Mouse (Mus musculus): Measurements from ENCODE around the gene Eif4g1. TPM values are rescaled to one million over a fixed set of nuclear protein-coding genes. Genes with fewer than 3 reads are reported as not detected.

The Eif4g1 gene
- total RNA-seq (2023; ENCODE audit: inconsistent age), result 314 to 343 TPM (median 331 TPM) in 4 replicates

GRCm38 (mm10) chr16:20668013-20668412, at the start of gene Eif4g1:
Eif4g1 (plus strand) TSS chr16:20668313.

GRCm38 (mm10) chr16:20621191-20621990, 46.7 kb upstream of the Eif4g1 start, which contains the start of gene Camk2n2:
Camk2n2 (minus strand) TSS chr16:20621287.

GRCm38 (mm10) chr16:20629731-20630634, 38.1 kb upstream of the Eif4g1 start, which contains the start of gene Ece2:
Ece2 (plus strand) TSS chr16:20629828.

GRCm38 (mm10) chr16:20651076-20651946, 16.8 kb upstream of the Eif4g1 start, which contains the start of gene Psmd2:
Psmd2 (plus strand) TSS chr16:20651652.

GRCm38 (mm10) chr16:20693111-20693701, 25.1 kb downstream of the Eif4g1 start, which contains the start of gene Fam131a:
Fam131a (plus strand) TSS chr16:20693241.

GRCm38 (mm10) chr16:20717181-20717977, 49.3 kb downstream of the Eif4g1 start, which contains the start of the genes Polr2h and Clcn2:
Polr2h (plus strand) TSS chr16:20717665.
Clcn2 (minus strand) TSS chr16:20717746.

GRCm38 (mm10) chr16:20732925-20733730, 65.0 kb downstream of the Eif4g1 start, which contains the start of gene Chrd:
Chrd (plus strand) TSS chr16:20733127.

GRCm38 (mm10) chr16:20733731-20734730, 65.9 kb downstream of the Eif4g1 start, which contains the start of gene Thpo:
Thpo (minus strand) TSS chr16:20734511.

Other genes with a start within 250 kb of the Eif4g1 start
- gene Abcc5, start 241.9 kb upstream of the Eif4g1 start, total RNA-seq (2023; ENCODE audit: inconsistent age), result 23.2 to 31.8 TPM (median 28.8 TPM) in 4 replicates
- gene Eif2b5, start 169.5 kb upstream of the Eif4g1 start, total RNA-seq (2023; ENCODE audit: inconsistent age), result 43.3 to 54.2 TPM (median 47.7 TPM) in 4 replicates
- 36.5 to 43.6 TPM (median 40.5 TPM) in 4 replicates for gene Dvl3, start 151.3 kb upstream of the Eif4g1 start, total RNA-seq (2023; ENCODE audit: inconsistent age)
- gene Ap2m1, start 132.8 kb upstream of the Eif4g1 start, total RNA-seq (2023; ENCODE audit: inconsistent age), result 161 to 198 TPM (median 189 TPM) in 4 replicates
- gene Abcf3, start 119.7 kb upstream of the Eif4g1 start, total RNA-seq (2023; ENCODE audit: inconsistent age), result 87.9 to 111 TPM (median 94.7 TPM) in 4 replicates
- 0.16 to 0.22 TPM in 2 of 4 replicates, not detected in the others for gene Vwa5b2, start 78.8 kb upstream of the Eif4g1 start, total RNA-seq (2023; ENCODE audit: inconsistent age)
- gene Eef1akmt4, start 56.7 kb upstream of the Eif4g1 start, total RNA-seq (2023; ENCODE audit: inconsistent age), result 3.2 to 6.3 TPM (median 5.3 TPM) in 4 replicates
- gene Gm49333, start 56.7 kb upstream of the Eif4g1 start, total RNA-seq (2023; ENCODE audit: inconsistent age), result not detected in 4 replicates
- 9.2 to 16.0 TPM (median 12.0 TPM) in 4 replicates for gene Alg3, start 56.6 kb upstream of the Eif4g1 start, total RNA-seq (2023; ENCODE audit: inconsistent age)
- 0.81 to 0.93 TPM in 2 of 4 replicates, not detected in the others for gene Camk2n2, start 47.0 kb upstream of the Eif4g1 start, total RNA-seq (2023; ENCODE audit: inconsistent age)
- 0.29 TPM in 1 of 4 replicates, not detected in the others for gene Ece2, start 38.5 kb upstream of the Eif4g1 start, total RNA-seq (2023; ENCODE audit: inconsistent age)
- 115 to 128 TPM (median 126 TPM) in 4 replicates for gene Psmd2, start 16.7 kb upstream of the Eif4g1 start, total RNA-seq (2023; ENCODE audit: inconsistent age)
- gene Fam131a, start 24.9 kb downstream of the Eif4g1 start, total RNA-seq (2023; ENCODE audit: inconsistent age), result 0.22 to 0.66 TPM (median 0.33 TPM) in 4 replicates
- 15.6 to 18.0 TPM (median 17.4 TPM) in 4 replicates for gene Polr2h, start 49.4 kb downstream of the Eif4g1 start, total RNA-seq (2023; ENCODE audit: inconsistent age)
- gene Clcn2, start 49.4 kb downstream of the Eif4g1 start, total RNA-seq (2023; ENCODE audit: inconsistent age), result 1.7 to 3.0 TPM (median 2.5 TPM) in 4 replicates
- not detected in 4 replicates for gene Chrd, start 64.8 kb downstream of the Eif4g1 start, total RNA-seq (2023; ENCODE audit: inconsistent age)
- gene Thpo, start 66.2 kb downstream of the Eif4g1 start, total RNA-seq (2023; ENCODE audit: inconsistent age), result not detected in 4 replicates

Data from B cell, adult (primary cell).